Mouse (Mus musculus): Measurements from ENCODE around the gene Kiz. TPM values are rescaled to one million over a fixed set of nuclear protein-coding genes. Genes with fewer than 3 reads are reported as not detected.

The Kiz gene
- total RNA-seq, 1 experiment, result 6.3 TPM

GRCm38 (mm10) chr2:146871300-146872269 lies 15.9 kb downstream of the Kiz start:
- no peak for TF ChIP-seq CHD2 (IDR thresholded peaks at IDR 0.05; ENCODE audit: low read depth, low read length)
- TF ChIP-seq ZC3H11A (IDR thresholded peaks at IDR 0.05; ENCODE audit: borderline replicate concordance, low read depth, low read length), result no peak
- TF ChIP-seq HCFC1 (IDR thresholded peaks at IDR 0.05; ENCODE audit: borderline replicate concordance, insufficient read depth, low read length), result no peak
- TF ChIP-seq MAFK (IDR thresholded peaks at IDR 0.05; ENCODE audit: insufficient read depth, low read depth, low read length), result no peak
- no peak for TF ChIP-seq ZNF384 (IDR thresholded peaks at IDR 0.05; ENCODE audit: low read depth, low read length)
- no peak for DNase-seq (ENCODE audit: low read depth, low spot score)

GRCm38 (mm10) chr2:146872697-146873096 lies 17.0 kb downstream of the Kiz start:
- H3K9me3 ChIP-seq (ENCODE audit: control insufficient read depth, insufficient read depth, low read depth, low read length), result no peaks in the 10 kb centered on the region
- H3K4me3 ChIP-seq (ENCODE audit: insufficient read depth in 1 of 2, low read depth in 1 of 2, low read length in 2 of 2, poor library complexity in 1 of 2, severe bottlenecking in 1 of 2), result no peak overlapping the region
- DNase-seq (ENCODE audit: low read depth, low spot score), result no peak
- in situ Hi-C loops (cut with MboI; ENCODE audit: low sequenced_read_pairs in 2 of 2, unreplicated experiment in 2 of 2), result no loop called here
- no peaks in the 10 kb centered on the region for H3K4me1 ChIP-seq (ENCODE audit: control insufficient read depth in 2 of 2, insufficient read depth in 2 of 2, low read length in 2 of 2, poor library complexity in 1 of 2)
- TF ChIP-seq ZNF384 (IDR thresholded peaks at IDR 0.05; ENCODE audit: low read depth, low read length), result no peak
- TF ChIP-seq CHD2 (IDR thresholded peaks at IDR 0.05; ENCODE audit: low read depth, low read length), result no peak
- TF ChIP-seq ZC3H11A (IDR thresholded peaks at IDR 0.05; ENCODE audit: borderline replicate concordance, low read depth, low read length), result no peak
- TF ChIP-seq MAFK (IDR thresholded peaks at IDR 0.05; ENCODE audit: insufficient read depth, low read depth, low read length), result no peak
- TF ChIP-seq HCFC1 (IDR thresholded peaks at IDR 0.05; ENCODE audit: borderline replicate concordance, insufficient read depth, low read length), result no peak
- H3K27ac ChIP-seq (ENCODE audit: insufficient read depth, low read depth, low read length, poor library complexity, severe bottlenecking), result no peak overlapping the region
- H3K36me3 ChIP-seq (ENCODE audit: control insufficient read depth, insufficient read depth, low read length, poor library complexity, severe bottlenecking), result no peaks in the 10 kb centered on the region
- no peak overlapping the region for H3K9ac ChIP-seq (ENCODE audit: insufficient read depth, low read depth, low read length, poor library complexity, severe bottlenecking)

More at GRCm38 (mm10) chr2:146871300-146872269, 15.9 kb downstream of the Kiz start:
- Histone ChIP-seq H3K36me3 (ENCODE audit: control insufficient read depth, insufficient read depth, low read length, poor library complexity, severe bottlenecking) (no peaks in the 10 kb centered on the region), H3K9ac (ENCODE audit: insufficient read depth, low read depth, low read length, poor library complexity, severe bottlenecking) (no peak overlapping the region), H3K27ac (ENCODE audit: insufficient read depth, low read depth, low read length, poor library complexity, severe bottlenecking) (no peak overlapping the region), H3K4me3 (ENCODE audit: insufficient read depth in 1 of 2, low read depth in 1 of 2, low read length in 2 of 2, poor library complexity in 1 of 2, severe bottlenecking in 1 of 2) (no peak overlapping the region), H3K4me1 (ENCODE audit: control insufficient read depth in 2 of 2, insufficient read depth in 2 of 2, low read length in 2 of 2, poor library complexity in 1 of 2) (no peaks in the 10 kb centered on the region), H3K9me3 (ENCODE audit: control insufficient read depth, insufficient read depth, low read depth, low read length) (no peaks in the 10 kb centered on the region)
- in situ Hi-C loops (cut with MboI; ENCODE audit: low sequenced_read_pairs in 2 of 2, unreplicated experiment in 2 of 2), result no loop called here

GRCm38 (mm10) chr2:146873881-146874441 lies 18.3 kb downstream of the Kiz start:
- DNase-seq (ENCODE audit: low read depth, low spot score), result no peak
- in situ Hi-C loops (cut with MboI; ENCODE audit: low sequenced_read_pairs in 2 of 2, unreplicated experiment in 2 of 2), result no loop called here

GRCm38 (mm10) chr2:146877423-146878098 lies 21.9 kb downstream of the Kiz start:
- no peak for DNase-seq (ENCODE audit: low read depth, low spot score)
- Histone ChIP-seq H3K4me3 (ENCODE audit: insufficient read depth in 1 of 2, low read depth in 1 of 2, low read length in 2 of 2, poor library complexity in 1 of 2, severe bottlenecking in 1 of 2) (no peak overlapping the region), H3K27ac (ENCODE audit: insufficient read depth, low read depth, low read length, poor library complexity, severe bottlenecking) (no peak overlapping the region), H3K9me3 (ENCODE audit: control insufficient read depth, insufficient read depth, low read depth, low read length) (no peaks in the 10 kb centered on the region), H3K4me1 (ENCODE audit: control insufficient read depth in 2 of 2, insufficient read depth in 2 of 2, low read length in 2 of 2, poor library complexity in 1 of 2) (no peaks in the 10 kb centered on the region), H3K36me3 (ENCODE audit: control insufficient read depth, insufficient read depth, low read length, poor library complexity, severe bottlenecking) (no peaks in the 10 kb centered on the region), H3K9ac (ENCODE audit: insufficient read depth, low read depth, low read length, poor library complexity, severe bottlenecking) (no peak overlapping the region)
- in situ Hi-C loops (cut with MboI; ENCODE audit: low sequenced_read_pairs in 2 of 2, unreplicated experiment in 2 of 2), result no loop called here
- TF ChIP-seq ZNF384 (IDR thresholded peaks at IDR 0.05; ENCODE audit: low read depth, low read length) (no peak), MAFK (IDR thresholded peaks at IDR 0.05; ENCODE audit: insufficient read depth, low read depth, low read length) (no peak), ZC3H11A (IDR thresholded peaks at IDR 0.05; ENCODE audit: borderline replicate concordance, low read depth, low read length) (no peak), CHD2 (IDR thresholded peaks at IDR 0.05; ENCODE audit: low read depth, low read length) (no peak), HCFC1 (IDR thresholded peaks at IDR 0.05; ENCODE audit: borderline replicate concordance, insufficient read depth, low read length) (no peak)

More at GRCm38 (mm10) chr2:146873881-146874441, 18.3 kb downstream of the Kiz start:
- H3K4me1 ChIP-seq (ENCODE audit: control insufficient read depth in 2 of 2, insufficient read depth in 2 of 2, low read length in 2 of 2, poor library complexity in 1 of 2), result no peaks in the 10 kb centered on the region
- H3K9ac ChIP-seq (ENCODE audit: insufficient read depth, low read depth, low read length, poor library complexity, severe bottlenecking), result no peak overlapping the region
- TF ChIP-seq MAFK (IDR thresholded peaks at IDR 0.05; ENCODE audit: insufficient read depth, low read depth, low read length) (no peak), CHD2 (IDR thresholded peaks at IDR 0.05; ENCODE audit: low read depth, low read length) (no peak), ZNF384 (IDR thresholded peaks at IDR 0.05; ENCODE audit: low read depth, low read length) (no peak), ZC3H11A (IDR thresholded peaks at IDR 0.05; ENCODE audit: borderline replicate concordance, low read depth, low read length) (no peak), HCFC1 (IDR thresholded peaks at IDR 0.05; ENCODE audit: borderline replicate concordance, insufficient read depth, low read length) (no peak)
- H3K4me3 ChIP-seq (ENCODE audit: insufficient read depth in 1 of 2, low read depth in 1 of 2, low read length in 2 of 2, poor library complexity in 1 of 2, severe bottlenecking in 1 of 2), result no peak overlapping the region
- no peak overlapping the region for H3K27ac ChIP-seq (ENCODE audit: insufficient read depth, low read depth, low read length, poor library complexity, severe bottlenecking)
- H3K9me3 ChIP-seq (ENCODE audit: control insufficient read depth, insufficient read depth, low read depth, low read length), result no peaks in the 10 kb centered on the region
- no peaks in the 10 kb centered on the region for H3K36me3 ChIP-seq (ENCODE audit: control insufficient read depth, insufficient read depth, low read length, poor library complexity, severe bottlenecking)

All from ES-E14 (cell line).